Mouse (Mus musculus): ENCODE results near the gene Vopp1.

- no peak for TF ChIP-seq CTCF (IDR thresholded peaks at IDR 0.05; ENCODE audit: low read depth)
- no peak for TF ChIP-seq EP300 (IDR thresholded peaks at IDR 0.05; ENCODE audit: low read depth)
These were observed 21.8 kb downstream of the Vopp1 start for GRCm38 (mm10) chr6:57803130-57803529.
